Mouse (Mus musculus) brain, embryonic 14.5 days (tissue): ENCODE results near the gene Ccdc33.

ENCODE experiments used
- CTCF ChIP-seq: fragments of 200-500 bp; IDR thresholded peaks from 2 replicates; pipeline ENCODE4 v1.5.1; 2012; ENCODE audit warnings: inconsistent platforms, mild to moderate bottlenecking, moderate library complexity, borderline replicate concordance; ENCODE audit not compliant: insufficient read depth, insufficient read length; ENCODE audit errors: extremely low read depth
- POLR2A ChIP-seq: fragments of 200-500 bp; IDR thresholded peaks from 2 replicates; pipeline ENCODE4 v1.6.1; 2012; ENCODE audit warnings: mild to moderate bottlenecking, inconsistent platforms, borderline replicate concordance; ENCODE audit not compliant: poor library complexity, insufficient read depth, insufficient read length, severe bottlenecking; ENCODE audit errors: extremely low read depth

GRCm38 (mm10) chr9:58125811-58126210 is 7.2 kb upstream of the Ccdc33 start:
- TF ChIP-seq CTCF, result no peak
- no peak for TF ChIP-seq POLR2A
